Mouse (Mus musculus): Measurements from ENCODE around the gene Dennd1a. TPM values are rescaled to one million over a fixed set of nuclear protein-coding genes. Genes with fewer than 3 reads are reported as not detected.
A peak's percentile ranks its signal among the peaks of the same experiment; 100 is the strongest.

Gene Dennd1a
- total RNA-seq, 2 experiments from 2014 or later: 34.2 to 37.0 TPM

DNA sequence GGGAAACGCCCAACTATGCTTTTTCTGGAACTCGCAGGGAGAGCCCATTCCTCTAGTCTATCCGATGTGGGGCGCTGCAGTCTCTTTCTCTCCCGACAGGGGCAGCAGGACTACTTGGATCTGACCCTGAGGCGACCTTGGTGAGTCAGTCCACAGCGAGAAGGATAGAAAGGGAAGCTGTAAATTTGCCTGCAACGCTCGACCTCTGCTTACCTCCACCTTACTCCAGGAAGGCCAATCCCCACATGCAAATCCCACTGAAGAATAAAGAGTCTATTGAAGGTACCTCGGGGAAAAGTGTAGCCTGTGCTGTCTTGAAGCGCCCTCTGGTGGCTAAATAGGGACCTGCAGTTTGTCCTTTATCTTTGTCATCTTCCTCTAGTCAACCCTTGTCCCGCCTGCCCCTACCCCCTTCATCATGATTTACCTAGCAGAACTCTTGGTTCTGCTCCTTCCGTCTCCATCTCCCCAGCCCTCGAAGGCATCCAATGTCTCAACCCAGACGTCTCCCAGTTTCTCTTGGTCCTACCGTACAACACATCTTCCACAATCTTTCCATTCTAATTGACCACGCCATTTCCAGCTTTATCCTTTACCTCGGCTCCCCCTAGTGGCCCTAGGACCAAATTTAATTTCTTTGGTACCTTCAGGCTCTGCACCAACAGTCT lies 515.4 kb downstream of the Dennd1a start:
- peak; percentile 89 for ATAC-seq (replicated peaks; ENCODE audit: low FRiP score, low TSS enrichment, poor library complexity, severe bottlenecking)

DNA sequence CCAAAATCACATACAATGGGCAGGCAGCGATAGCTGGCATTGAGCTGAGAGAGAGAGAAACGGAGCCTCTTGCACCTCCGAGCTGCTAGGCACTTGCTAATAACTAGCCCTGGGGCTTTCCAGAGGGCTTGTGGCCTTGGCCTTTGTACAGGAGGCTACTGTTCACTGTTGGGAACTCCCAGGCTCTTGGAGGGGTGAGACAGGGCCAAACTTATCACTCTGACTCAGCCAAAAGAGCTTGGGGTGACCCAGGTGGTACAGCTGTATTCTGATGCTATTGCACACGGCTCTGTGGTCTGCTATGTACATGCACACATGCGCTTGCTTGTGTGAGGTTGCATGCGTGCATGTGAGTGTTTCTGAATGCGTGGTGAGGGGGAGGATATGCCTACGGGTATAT lies 517.4 kb downstream of the Dennd1a start:
- ATAC-seq (replicated peaks; ENCODE audit: low FRiP score, low TSS enrichment, poor library complexity, severe bottlenecking): no peak

DNA sequence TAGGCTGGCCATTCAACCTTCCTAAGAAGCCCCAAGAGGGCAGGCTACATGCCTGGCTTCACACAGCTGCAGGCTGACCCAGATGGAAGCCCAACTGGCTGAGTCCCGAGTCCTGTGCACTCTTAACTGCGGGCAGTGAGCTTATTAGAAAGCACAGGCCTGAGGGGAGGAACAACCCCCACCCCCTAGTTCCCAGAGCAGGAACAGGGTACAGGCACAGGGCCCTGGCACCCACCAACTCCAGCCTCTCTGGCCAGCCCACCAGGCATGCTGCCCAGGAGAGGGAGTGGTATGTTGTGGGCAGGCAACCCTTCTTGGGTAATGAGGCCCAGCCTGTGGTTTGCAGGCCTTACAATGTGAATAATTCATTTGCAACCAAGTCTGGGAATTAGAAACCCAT lies 518.3 kb downstream of the Dennd1a start:
- no peak for ATAC-seq (replicated peaks; ENCODE audit: low FRiP score, low TSS enrichment, poor library complexity, severe bottlenecking)

DNA sequence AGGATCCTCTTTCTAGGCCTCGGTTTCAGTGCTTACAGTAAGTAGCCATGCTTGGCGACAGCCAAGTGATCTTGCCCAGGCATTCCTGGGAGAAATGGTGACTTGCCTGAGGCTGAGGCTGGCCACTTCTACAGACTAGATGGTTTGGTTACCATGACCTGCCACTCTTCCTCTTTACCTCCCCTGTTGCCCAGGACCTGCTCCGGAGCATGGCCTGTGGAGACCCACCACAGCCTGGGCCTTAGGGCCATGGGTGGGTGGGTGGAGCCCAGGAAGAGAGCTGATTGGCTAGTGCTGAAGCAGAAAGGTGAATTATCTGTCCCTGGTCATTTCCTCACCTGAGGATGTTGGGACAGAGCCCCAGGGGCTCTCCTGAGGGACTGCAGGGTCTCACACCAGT lies 519.5 kb downstream of the Dennd1a start:
- ATAC-seq (replicated peaks; ENCODE audit: low FRiP score, low TSS enrichment, poor library complexity, severe bottlenecking): no peak

DNA sequence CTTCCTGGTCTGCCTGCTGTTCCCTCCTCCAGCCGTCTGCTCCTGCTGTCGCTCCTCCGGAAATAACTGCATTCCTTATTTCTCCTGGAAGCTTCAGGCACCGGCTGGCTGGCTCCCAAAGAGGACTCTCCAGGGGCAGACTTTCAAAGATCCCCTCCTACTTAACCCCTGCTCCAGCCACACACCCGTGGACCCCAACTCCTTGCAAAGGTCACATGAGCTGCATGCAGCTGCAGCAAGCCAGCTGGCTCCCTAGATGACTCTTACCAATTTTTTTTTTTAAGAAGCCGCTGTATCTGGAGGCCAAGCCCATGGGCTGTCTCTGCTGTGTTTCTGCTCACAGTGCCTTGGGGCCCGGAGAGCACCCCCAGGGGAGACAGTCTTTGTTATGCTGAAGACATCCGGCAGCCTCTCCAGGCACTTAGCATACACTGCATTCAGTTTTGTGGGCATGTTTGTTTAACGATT lies 520.1 kb downstream of the Dennd1a start:
- ATAC-seq (replicated peaks; ENCODE audit: low FRiP score, low TSS enrichment, poor library complexity, severe bottlenecking): no peak

DNA sequence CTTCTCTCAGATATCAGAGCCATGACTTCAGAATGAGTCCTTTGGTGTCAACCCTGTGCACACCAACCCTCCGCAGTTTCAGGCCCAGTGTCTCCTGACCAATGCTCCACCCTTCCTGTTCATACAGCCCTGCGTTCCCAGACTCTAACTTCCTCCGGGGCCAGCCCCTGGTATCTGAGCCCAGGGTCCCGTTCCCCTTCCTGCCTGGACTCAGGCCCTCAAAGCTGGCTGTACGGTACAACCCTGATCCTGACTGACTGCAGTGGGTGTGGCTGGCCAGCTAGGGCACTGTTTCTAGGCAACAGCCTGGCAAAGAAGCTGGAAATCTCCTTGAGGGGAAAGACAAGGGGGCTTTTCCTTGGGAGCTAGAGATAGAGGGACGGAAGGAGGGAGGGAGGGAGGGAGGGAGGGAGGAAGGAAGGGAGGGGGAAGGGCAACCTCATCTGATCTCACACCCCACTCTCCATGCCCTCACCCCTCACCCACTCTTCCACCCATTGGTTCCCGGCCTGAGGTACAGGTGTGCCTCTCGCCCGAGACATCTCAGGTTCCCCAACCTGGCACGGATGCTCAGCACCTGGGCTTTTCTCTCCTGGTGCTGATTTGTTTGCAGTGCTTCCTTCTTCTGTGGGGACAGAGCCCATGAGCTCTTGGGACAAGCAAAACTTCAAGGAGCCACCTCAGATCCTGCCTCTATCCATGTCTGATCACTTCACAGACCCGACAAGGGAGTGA lies 521.0 kb downstream of the Dennd1a start:
- no peak for ATAC-seq (replicated peaks; ENCODE audit: low FRiP score, low TSS enrichment, poor library complexity, severe bottlenecking)

DNA sequence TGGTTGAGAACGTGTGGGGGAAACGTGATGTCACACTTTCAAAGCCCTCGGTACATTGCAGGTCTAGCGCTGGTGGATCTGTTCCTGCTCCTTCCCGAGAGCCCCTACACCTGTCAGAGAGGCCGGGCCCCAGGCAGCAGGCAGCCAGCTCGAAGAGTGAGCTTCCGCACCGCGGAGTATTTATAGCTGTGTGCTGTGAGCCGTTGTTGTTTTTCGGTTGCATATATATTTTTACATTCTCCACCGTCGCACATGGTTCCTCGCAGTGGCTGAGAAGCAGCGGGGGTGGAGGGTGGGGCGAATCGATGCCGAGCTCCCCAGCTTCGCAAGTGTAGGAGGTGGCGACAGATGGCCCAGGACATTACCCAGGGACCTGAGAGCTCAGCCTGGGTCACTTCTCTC lies 522.1 kb downstream of the Dennd1a start:
- ATAC-seq (replicated peaks; ENCODE audit: low FRiP score, low TSS enrichment, poor library complexity, severe bottlenecking): no peak; the same call in 1 of the 2 replicates

DNA sequence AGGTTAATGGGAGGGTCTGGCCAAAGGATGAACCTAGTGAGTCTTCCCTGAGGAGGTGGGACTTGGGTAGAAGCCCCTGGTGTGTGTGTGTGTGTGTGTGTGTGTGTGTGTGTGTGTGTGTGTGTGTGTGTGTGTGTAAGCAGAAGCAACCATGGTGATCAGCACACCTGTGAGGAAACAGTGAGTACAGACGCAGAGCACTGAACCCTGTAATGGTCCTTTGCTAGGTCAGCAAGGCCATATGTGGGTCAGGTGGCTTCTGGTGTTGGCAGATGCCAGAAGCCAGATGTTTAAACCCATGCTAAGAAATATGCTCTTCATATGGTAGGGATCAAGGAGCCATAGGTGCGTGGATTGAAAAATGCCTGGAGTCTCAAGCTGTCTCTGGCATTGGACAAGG lies 522.7 kb downstream of the Dennd1a start:
- no peak for ATAC-seq (replicated peaks; ENCODE audit: low FRiP score, low TSS enrichment, poor library complexity, severe bottlenecking)

DNA sequence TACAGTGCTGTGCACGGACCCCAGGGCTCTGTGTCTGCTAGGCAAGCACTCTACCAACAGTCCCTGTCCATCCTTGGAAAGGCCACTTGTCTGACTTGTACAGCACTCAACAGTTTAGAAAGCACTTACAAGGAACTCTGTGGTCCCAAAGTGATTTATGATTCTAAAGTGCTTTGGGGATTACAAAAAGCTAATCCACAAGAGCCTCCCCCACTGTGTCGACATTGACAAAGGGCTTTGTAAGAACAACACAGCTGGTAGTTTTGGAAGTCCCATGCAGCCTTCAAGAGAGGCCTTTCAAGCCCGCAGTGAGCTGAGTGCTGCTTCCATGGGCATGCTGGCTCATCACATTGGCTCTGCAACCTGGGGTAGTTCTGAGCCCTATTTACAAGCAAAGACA lies 523.6 kb downstream of the Dennd1a start:
- ATAC-seq (replicated peaks; ENCODE audit: low FRiP score, low TSS enrichment, poor library complexity, severe bottlenecking): no peak

DNA sequence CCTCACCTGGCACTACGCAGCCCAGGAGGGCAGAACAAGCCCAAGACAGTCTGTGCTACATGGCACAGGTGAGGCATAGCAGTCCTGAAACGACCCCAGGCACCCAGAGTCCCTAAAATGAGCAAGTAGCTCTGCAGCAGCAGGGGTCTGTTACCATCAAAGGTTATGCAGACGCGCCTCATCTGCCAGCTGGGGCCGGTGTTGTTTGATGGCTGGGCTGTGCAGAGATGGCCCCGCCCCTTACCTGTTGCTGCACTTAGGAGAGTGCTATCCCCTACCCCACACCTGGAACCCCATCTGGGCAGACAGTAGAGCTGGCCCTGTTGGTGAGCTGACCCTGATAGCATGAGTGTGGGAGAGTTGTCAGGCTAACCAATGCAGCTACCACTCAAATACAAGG lies 526.6 kb downstream of the Dennd1a start:
- no peak for ATAC-seq (replicated peaks; ENCODE audit: low FRiP score, low TSS enrichment, poor library complexity, severe bottlenecking)

DNA sequence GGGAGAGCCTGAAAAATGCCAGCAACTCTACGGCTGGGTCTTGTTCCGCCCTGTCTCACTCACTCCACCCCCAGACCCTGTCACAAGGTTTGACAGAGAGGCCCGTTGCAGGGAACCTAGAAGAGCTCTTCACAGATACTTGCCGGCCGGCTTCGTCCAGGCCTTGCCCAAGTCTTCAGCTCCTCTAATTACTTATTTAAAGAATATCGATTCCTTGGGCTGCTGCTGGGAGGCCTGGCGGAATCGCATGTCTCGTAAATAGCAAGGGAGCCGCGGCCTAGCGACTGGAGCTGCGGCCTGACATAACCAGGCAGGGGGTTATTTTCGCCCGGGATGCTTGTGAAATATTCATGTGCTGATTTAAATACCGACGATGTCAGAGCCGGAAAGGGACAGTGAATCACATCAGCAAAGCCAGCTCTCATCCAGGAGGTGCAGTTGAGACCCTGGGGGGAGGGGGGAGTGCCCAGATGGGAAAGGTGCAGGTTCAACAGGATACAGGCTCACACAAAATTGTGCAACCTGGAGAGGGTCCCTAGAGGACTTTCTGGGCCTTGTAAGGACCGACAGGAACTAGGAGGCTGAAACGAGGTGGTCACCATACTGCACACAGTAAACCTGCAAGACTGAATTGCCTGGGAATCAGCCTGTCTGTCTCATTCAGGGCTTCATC lies 528.7 kb downstream of the Dennd1a start:
- no peak for ATAC-seq (replicated peaks; ENCODE audit: low FRiP score, low TSS enrichment, poor library complexity, severe bottlenecking)

DNA sequence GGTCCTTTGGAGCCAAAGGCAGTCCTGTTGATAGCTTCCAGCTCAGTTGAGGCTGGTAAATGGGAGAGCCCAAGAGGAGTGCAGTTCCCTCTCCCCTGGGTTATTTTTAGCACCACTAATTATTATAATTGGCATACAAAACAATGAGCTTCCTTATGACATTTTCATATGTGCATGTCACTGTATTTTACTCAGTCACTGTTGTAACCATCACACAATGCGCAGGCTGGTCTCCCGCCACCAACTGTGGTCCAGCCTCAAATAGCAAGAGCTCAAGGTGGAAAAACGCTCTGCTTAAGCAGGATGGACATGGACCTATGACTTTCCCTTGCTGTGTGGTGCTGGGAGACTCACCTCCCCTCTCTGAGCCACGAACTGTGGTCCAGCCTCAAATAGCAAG lies 529.4 kb downstream of the Dennd1a start:
- ATAC-seq (replicated peaks; ENCODE audit: low FRiP score, low TSS enrichment, poor library complexity, severe bottlenecking): no peak

DNA sequence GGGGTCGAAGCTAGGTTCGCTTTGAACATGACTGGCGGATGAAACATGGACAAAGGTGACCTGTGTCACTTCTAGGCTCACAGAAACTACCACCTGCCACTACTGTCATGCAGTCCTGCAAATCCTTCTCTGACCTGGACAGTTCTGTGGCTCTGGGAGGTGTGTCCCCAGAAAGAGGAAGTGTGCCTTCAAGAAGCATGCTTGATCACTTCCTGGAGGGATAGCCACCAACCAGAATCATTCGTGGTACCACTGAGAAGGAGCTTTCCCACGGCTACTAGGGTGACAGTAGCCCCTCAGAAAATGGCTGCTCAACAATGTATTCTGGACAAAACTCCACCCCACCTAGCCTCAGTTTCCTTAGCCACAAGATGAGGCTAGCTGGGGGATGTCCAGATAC lies 530.2 kb downstream of the Dennd1a start:
- no peak for ATAC-seq (replicated peaks; ENCODE audit: low FRiP score, low TSS enrichment, poor library complexity, severe bottlenecking)

DNA sequence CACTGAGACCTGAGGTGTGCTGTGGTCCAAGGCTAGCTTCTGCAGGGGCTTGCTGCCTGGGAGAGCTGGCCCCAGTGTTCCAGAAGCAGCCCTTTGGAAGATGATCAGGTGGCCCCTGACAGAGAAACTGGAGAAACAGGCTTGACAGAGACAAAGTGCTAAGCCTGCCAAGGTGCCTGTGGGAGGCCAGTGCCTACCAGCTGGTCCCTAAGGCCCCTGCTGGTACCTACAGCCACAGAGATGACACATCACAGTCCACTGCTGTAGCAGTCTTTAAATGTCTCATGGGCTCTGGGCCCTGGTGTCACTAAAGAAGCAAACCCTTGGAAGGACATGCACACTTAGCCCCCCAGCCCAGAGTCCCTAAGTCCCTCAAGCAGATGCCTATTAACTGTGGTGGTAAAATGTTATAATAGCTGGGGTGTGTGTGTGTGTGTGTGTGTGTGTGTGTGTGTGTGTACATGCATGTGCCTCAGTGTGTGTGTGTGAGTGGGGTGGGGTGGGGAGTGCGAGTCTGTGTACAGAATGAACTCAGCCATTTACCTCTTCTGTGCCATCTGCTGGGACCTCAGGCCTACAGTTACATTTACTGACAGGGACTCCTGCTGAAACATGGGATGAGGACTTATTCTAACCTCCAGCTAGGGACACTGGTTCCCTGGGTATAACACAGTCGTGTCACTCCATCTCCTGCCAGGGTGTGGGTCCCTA lies 530.8 kb downstream of the Dennd1a start:
- ATAC-seq (replicated peaks; ENCODE audit: low FRiP score, low TSS enrichment, poor library complexity, severe bottlenecking): no peak

DNA sequence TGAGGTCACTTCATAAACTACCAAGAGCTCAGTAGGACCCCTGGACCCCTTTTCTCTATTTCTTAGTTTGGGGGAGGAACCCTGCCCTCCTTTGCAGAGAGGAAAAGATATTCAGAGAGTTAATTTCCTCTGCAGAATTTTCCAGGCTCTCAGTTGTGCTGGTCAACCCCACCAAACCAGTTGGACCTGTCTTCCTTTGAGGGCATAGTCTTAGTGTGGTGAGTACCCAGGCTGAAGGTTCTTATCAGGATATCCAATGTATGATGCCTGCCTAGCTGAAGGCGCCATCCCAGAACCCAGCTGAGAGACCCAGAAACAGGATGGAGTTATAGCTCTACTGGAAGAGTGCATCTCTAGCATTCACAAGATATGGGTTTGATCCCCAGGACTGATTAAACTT lies 536.1 kb downstream of the Dennd1a start:
- no peak for ATAC-seq (replicated peaks; ENCODE audit: low FRiP score, low TSS enrichment, poor library complexity, severe bottlenecking)

DNA sequence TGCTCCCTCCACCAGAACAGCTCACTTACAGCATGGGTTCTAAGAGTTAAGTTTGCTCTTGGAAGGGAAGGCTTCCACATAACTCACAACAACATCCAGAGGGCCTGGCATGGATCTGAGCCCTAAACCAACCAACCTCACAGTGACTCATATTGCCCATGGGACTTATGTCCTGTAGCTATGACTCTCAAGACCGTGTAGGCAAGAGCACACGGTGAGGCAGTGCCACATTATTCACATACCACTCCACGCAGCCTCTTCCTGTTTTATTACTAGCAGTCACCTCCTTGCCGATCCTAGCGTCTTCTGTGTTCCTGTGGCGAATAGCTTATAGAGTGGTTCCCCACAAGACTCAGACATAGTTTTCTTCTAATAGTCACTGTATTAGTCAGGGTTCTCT lies 537.9 kb downstream of the Dennd1a start:
- ATAC-seq (replicated peaks; ENCODE audit: low FRiP score, low TSS enrichment, poor library complexity, severe bottlenecking): no peak

Measured in megakaryocyte-erythroid progenitor cell, adult 5-6 weeks (primary cell).